Mouse (Mus musculus) left cerebral cortex, adult 6 months (tissue): ENCODE data around the gene Nub1. TPM values are rescaled to one million over a fixed set of nuclear protein-coding genes. Genes with fewer than 3 reads are reported as not detected.

ENCODE experiments used
- long read RNA-seq, 2 experiments: library from polyadenylated mRNA; unstranded; transcript quantifications; one replicate each; pipeline ENCODE4 v2.0.0; 2019 to 2020
- polyA plus RNA-seq: library from polyadenylated mRNA; unstranded; fragments of <200 nt; fragmentation: Nextera tagmentation; gene quantifications from 2 replicates; pipeline ENCODE4 v1.2.3, GENCODE M21; 2021

Nub1 gene
- polyA plus RNA-seq = 27.5 and 36.6 TPM in 2 replicates
- long read RNA-seq, experiment 1, transcript Nub1-202 (15 exons, 3,546 nt) = minor isoform, 102 of 318 reads
- long read RNA-seq, experiment 1, transcript Nub1-201 (15 exons, 3,269 nt) = major isoform, 146 of 318 reads
- long read RNA-seq, experiment 1, partial matches to known transcripts = 42 of 318 reads
- long read RNA-seq, experiment 1, other reads (novel, unspliced or antisense) = 26 of 318 reads
- long read RNA-seq, experiment 2, transcript Nub1-201 (15 exons, 3,269 nt) = major isoform, 13 of 60 reads
- long read RNA-seq, experiment 2, transcript Nub1-202 (15 exons, 3,546 nt) = major isoform, 13 of 60 reads
- long read RNA-seq, experiment 2, partial matches to known transcripts = 22 of 60 reads
- long read RNA-seq, experiment 2, other reads (novel, unspliced or antisense) = 12 of 60 reads

GRCm38 (mm10) chr5:24685366-24686093 lies at the start of gene Nub1:
Gene Nub1 (plus strand): TSS chr5:24685532.

GRCm38 (mm10) chr5:24730488-24730871 lies 45.1 kb downstream of the Nub1 start, which contains the start of gene Wdr86:
Gene Wdr86 (minus strand): TSS chr5:24730727.

GRCm38 (mm10) chr5:24757816-24758215 lies 72.5 kb downstream of the Nub1 start, which contains the start of gene Crygn:
Gene Crygn (minus strand): TSS chr5:24758008.

Other genes with a start within 250 kb of the Nub1 start
- 144 and 180 TPM in 2 replicates for gene Fastk, start 240.2 kb upstream of the Nub1 start, polyA plus RNA-seq
- gene Tmub1, start 237.7 kb upstream of the Nub1 start, polyA plus RNA-seq = 35.2 and 37.2 TPM in 2 replicates
- gene Agap3, start 233.4 kb upstream of the Nub1 start, polyA plus RNA-seq = 59.0 and 78.2 TPM in 2 replicates
- 0.05 and 0.07 TPM in 2 replicates for gene Gbx1, start 158.3 kb upstream of the Nub1 start, polyA plus RNA-seq
- 0.51 and 0.61 TPM in 2 replicates for gene Asb10, start 144.6 kb upstream of the Nub1 start, polyA plus RNA-seq
- not detected in 2 replicates for gene 4931409K22Rik, start 128.7 kb upstream of the Nub1 start, polyA plus RNA-seq
- gene Abcf2, start 108.1 kb upstream of the Nub1 start, polyA plus RNA-seq = 65.0 and 76.5 TPM in 2 replicates
- 15.5 and 16.0 TPM in 2 replicates for gene Chpf2, start 98.8 kb upstream of the Nub1 start, polyA plus RNA-seq
- gene Smarcd3, start 61.1 kb upstream of the Nub1 start, polyA plus RNA-seq = 10.4 and 78.3 TPM in 2 replicates
- gene Wdr86, start 45.2 kb downstream of the Nub1 start, polyA plus RNA-seq = 0.36 and 0.51 TPM in 2 replicates
- 5.0 and 7.6 TPM in 2 replicates for gene Crygn, start 72.5 kb downstream of the Nub1 start, polyA plus RNA-seq
- gene Rheb, start 157.1 kb downstream of the Nub1 start, polyA plus RNA-seq = 233 and 237 TPM in 2 replicates